In genomic region chr7:12422245-12422849, GRCm38 (mm10) we compare ENCODE assay signal across 8 mouse cellular contexts. TPM values are rescaled to one million over a fixed set of nuclear protein-coding genes. Genes with fewer than 3 reads are reported as not detected.
DNase-seq lines count a peak whose midpoint lies in the region; ATAC-seq lines count a peak whose summit lies in the region.

TSS of gene Zfp551 (minus strand) at chr7:12422751.

- H3K9me3 ChIP-seq in forebrain, embryonic 10.5 days = 0 out of 2 replicates have a peak, but pooled peaks cover 8% of the 10 kb centered on the region
- H3K9me3 ChIP-seq in heart, embryonic 14.5 days (ENCODE audit: control insufficient read depth, low read length) = no peaks in the 10 kb centered on the region
- H3K9me3 ChIP-seq in liver, embryonic 11.5 days (ENCODE audit: control insufficient read depth, low read length) = no peaks in the 10 kb centered on the region
- H3K9me3 ChIP-seq in stomach, embryonic 15.5 days = no peaks in the 10 kb centered on the region

- under 1% methylated on average over 27 of the region's 27 CpGs for WGBS in forebrain, embryonic 10.5 days
- WGBS in heart, embryonic 14.5 days = 1% methylated on average over 27 of the region's 27 CpGs
- WGBS in liver, embryonic 11.5 days = under 1% methylated on average over 27 of the region's 27 CpGs
- under 1% methylated on average over 27 of the region's 27 CpGs for WGBS in stomach, embryonic 15.5 days

- peak; percentile 90 for ATAC-seq in heart, embryonic 14.5 days (ENCODE audit: insufficient number of reproducible peaks, insufficient read depth, low FRiP score, low read depth)
- peak; percentile 97 for ATAC-seq in liver, embryonic 11.5 days (replicated peaks; ENCODE audit: low FRiP score)
- ATAC-seq in stomach, embryonic 15.5 days (ENCODE audit: insufficient read depth, low FRiP score, low read depth) = peak; percentile 92

- H3K9ac ChIP-seq in heart, embryonic 14.5 days (ENCODE audit: low read length) = peak within 1 kb of the TSS; percentile 68
- peak within 1 kb of the TSS; percentile 71 for H3K9ac ChIP-seq in liver, embryonic 11.5 days (ENCODE audit: low read depth, low read length)
- H3K9ac ChIP-seq in stomach, embryonic 15.5 days = peak within 1 kb of the TSS; percentile 58

- peak within 1 kb of the TSS; percentile 64 for H3K4me3 ChIP-seq in forebrain, embryonic 10.5 days
- peak within 1 kb of the TSS; percentile 51 to 77 for H3K4me3 ChIP-seq in heart, embryonic 14.5 days (ENCODE audit: control insufficient read depth in 1 of 2, insufficient read depth in 1 of 2, low read depth in 1 of 2, low read length in 2 of 2)
- H3K4me3 ChIP-seq in liver, embryonic 11.5 days (ENCODE audit: low read depth, low read length) = peak within 1 kb of the TSS; percentile 64
- H3K4me3 ChIP-seq in stomach, embryonic 15.5 days (replicated peaks) = peak within 1 kb of the TSS; percentile 64

- H3K27ac ChIP-seq in forebrain, embryonic 10.5 days = peak within 1 kb of the TSS; percentile 87
- H3K27ac ChIP-seq in heart, embryonic 14.5 days (replicated peaks in 1 of 2; ENCODE audit: control insufficient read depth in 1 of 2, insufficient read depth in 1 of 2, low read depth in 2 of 2, low read length in 2 of 2) = peak within 1 kb of the TSS; percentile 25 to 49; a peak in 3 of 4 replicates
- H3K27ac ChIP-seq in liver, embryonic 11.5 days (ENCODE audit: low read depth, low read length) = no peak within 1 kb of the TSS
- H3K27ac ChIP-seq in stomach, embryonic 15.5 days = no peak within 1 kb of the TSS

- H3K27me3 ChIP-seq in forebrain, embryonic 10.5 days (ENCODE audit: poor library complexity, severe bottlenecking) = no peaks in the 10 kb centered on the region
- H3K27me3 ChIP-seq in heart, embryonic 14.5 days (ENCODE audit: control insufficient read depth, insufficient read depth, low read length) = no peaks in the 10 kb centered on the region
- H3K27me3 ChIP-seq in liver, embryonic 11.5 days (replicated peaks; ENCODE audit: control insufficient read depth, insufficient read depth, low read length) = no peaks in the 10 kb centered on the region
- no peaks in the 10 kb centered on the region for H3K27me3 ChIP-seq in stomach, embryonic 15.5 days (replicated peaks)

- peaks cover 9% of the 10 kb centered on the region for H3K4me1 ChIP-seq in forebrain, embryonic 10.5 days
- peaks cover 0 to 7% of the 10 kb centered on the region in 2 experiments; a peak in 1 of 4 replicates for H3K4me1 ChIP-seq in heart, embryonic 14.5 days (ENCODE audit: control insufficient read depth in 2 of 2, insufficient read depth in 2 of 2, low read length in 2 of 2)
- no peaks in the 10 kb centered on the region for H3K4me1 ChIP-seq in liver, embryonic 11.5 days (replicated peaks; ENCODE audit: control insufficient read depth, insufficient read depth, low read length)
- 0 out of 2 replicates have a peak, but pooled peaks cover 4% of the 10 kb centered on the region for H3K4me1 ChIP-seq in stomach, embryonic 15.5 days

- peak; percentile 51 for DNase-seq in CD4-positive, CD25-positive, alpha-beta regulatory T cell, adult 2 months (ENCODE audit: low read depth, low spot score)
- peak; percentile 14 for DNase-seq in brain, embryonic 18.5 days (ENCODE audit: low read depth, low spot score)
- DNase-seq in forebrain, embryonic 10.5 days (ENCODE audit: extremely low spot score, low spot score) = peak; percentile 65
- peak; percentile 77 for DNase-seq in kidney, postnatal 10 days
- DNase-seq in liver, embryonic 11.5 days (ENCODE audit: low spot score) = peak; percentile 75
- peak; percentile 1 to 3 for DNase-seq in natural killer cell, adult 2 months (ENCODE audit: low spot score in 2 of 2)

- H3K4me2 ChIP-seq in heart, embryonic 14.5 days (ENCODE audit: low read length) = peak within 1 kb of the TSS; percentile 62
- peak within 1 kb of the TSS; percentile 70 for H3K4me2 ChIP-seq in liver, embryonic 11.5 days
- peak within 1 kb of the TSS; percentile 62 for H3K4me2 ChIP-seq in stomach, embryonic 15.5 days

- 0 out of 2 replicates have a peak, but pooled peaks cover 2% of the 10 kb centered on the region for H3K36me3 ChIP-seq in forebrain, embryonic 10.5 days (replicated peaks)
- 0 out of 2 replicates have a peak, but pooled peaks cover 2% of the 10 kb centered on the region for H3K36me3 ChIP-seq in heart, embryonic 14.5 days (ENCODE audit: control insufficient read depth, insufficient read depth, low read length)
- H3K36me3 ChIP-seq in liver, embryonic 11.5 days (ENCODE audit: control insufficient read depth, insufficient read depth, low read length) = no peaks in the 10 kb centered on the region
- H3K36me3 ChIP-seq in stomach, embryonic 15.5 days = no peaks in the 10 kb centered on the region

RNA-seq across cellular contexts. Expression of gene Zfp551, which starts in this region (rescaled TPM):
- 3.0 and 3.1 TPM in 2 replicates for polyA plus RNA-seq in forebrain, embryonic 10.5 days (2016; fragmentation: Nextera tagmentation; extraction: Ambion mirVana)
- 3.0 and 3.9 TPM in 2 replicates for polyA plus RNA-seq in heart, embryonic 14.5 days (2014; fragmentation: Nextera tagmentation; extraction: Ambion mirVana)
- polyA plus RNA-seq in liver, embryonic 11.5 days (2014; fragmentation: Nextera tagmentation; extraction: Ambion mirVana) = 1.8 and 2.4 TPM in 2 replicates
- 3.8 and 4.0 TPM in 2 replicates for polyA plus RNA-seq in stomach, embryonic 15.5 days (2015; fragmentation: Nextera tagmentation; extraction: Ambion mirVana)

Comparison
In these comparisons a context has a peak if more than half of its experiments do, and no peak if none do; other contexts are left out.
1. DNase-seq: peak in every context shown above with its lines; median percentile 77 in kidney, postnatal 10 days; 75 in liver, embryonic 11.5 days; 65 in forebrain, embryonic 10.5 days; 51 in CD4-positive, CD25-positive, alpha-beta regulatory T cell, adult 2 months; 14 in brain, embryonic 18.5 days; 2 in natural killer cell, adult 2 months.
2. H3K27ac ChIP-seq: peak in forebrain, embryonic 10.5 days (single experiment) and heart, embryonic 14.5 days (2 of 2); none in liver, embryonic 11.5 days (single experiment) and stomach, embryonic 15.5 days (single experiment).
3. Peak in every context shown above with its lines, with median percentiles within 50 percentile points of each other: H3K4me3 ChIP-seq, ATAC-seq, H3K4me2 ChIP-seq and H3K9ac ChIP-seq.